Mouse (Mus musculus): ENCODE measurements at regions not wholly inside any gene's neighbourhood (a gene's known extent, or its start where the extent isn't known, plus 50 kb on each side); places are given as distances from the start of the nearest gene placed in this dataset.

DNA sequence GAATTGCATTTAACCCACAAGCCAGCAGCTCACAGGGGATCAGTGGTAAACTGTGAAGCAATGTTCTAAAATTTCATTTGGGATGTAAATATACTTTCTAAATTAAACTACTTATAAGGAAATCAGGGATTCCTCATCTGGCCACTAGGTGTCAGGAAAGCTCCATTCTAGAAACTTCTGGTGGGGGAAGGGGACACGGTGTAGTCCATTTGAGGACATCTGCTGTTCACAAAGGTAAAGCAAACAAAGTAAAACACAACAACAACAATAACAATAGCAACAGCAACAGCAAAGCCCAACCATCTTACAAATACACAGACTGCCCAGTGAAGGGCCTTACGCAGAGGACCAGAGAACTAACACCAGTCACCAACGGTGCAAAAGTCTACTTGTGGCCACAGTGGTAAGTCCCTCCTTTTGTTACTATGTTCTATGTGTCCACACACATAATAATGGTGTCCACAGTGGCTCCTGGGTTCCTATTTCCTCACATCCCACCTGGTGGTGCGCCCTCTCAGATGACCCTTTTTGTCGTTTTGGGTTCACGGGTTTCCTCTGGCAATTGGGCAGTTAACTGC is 105.9 kb upstream of the Fam241a start:
- TF ChIP-seq CTCF (IDR thresholded peaks at IDR 0.05; ENCODE audit: low read depth) (peak; percentile 90), EP300 (optimal IDR thresholded peaks at IDR 0.05) (no peak)

Data from stomach, postnatal 0 days (tissue).